Mouse (Mus musculus): ENCODE results near the gene 1810009A15Rik. TPM values are rescaled to one million over a fixed set of nuclear protein-coding genes. Genes with fewer than 3 reads are reported as not detected.

Gene 1810009A15Rik
- polyA plus RNA-seq (2014; fragmentation: Illumina TruSeq; extraction: RNeasy Lipid Tissue Mini Kit (QIAGEN cat#74804); ENCODE audit: low read depth, low replicate concordance): 12.0 TPM

DNA sequence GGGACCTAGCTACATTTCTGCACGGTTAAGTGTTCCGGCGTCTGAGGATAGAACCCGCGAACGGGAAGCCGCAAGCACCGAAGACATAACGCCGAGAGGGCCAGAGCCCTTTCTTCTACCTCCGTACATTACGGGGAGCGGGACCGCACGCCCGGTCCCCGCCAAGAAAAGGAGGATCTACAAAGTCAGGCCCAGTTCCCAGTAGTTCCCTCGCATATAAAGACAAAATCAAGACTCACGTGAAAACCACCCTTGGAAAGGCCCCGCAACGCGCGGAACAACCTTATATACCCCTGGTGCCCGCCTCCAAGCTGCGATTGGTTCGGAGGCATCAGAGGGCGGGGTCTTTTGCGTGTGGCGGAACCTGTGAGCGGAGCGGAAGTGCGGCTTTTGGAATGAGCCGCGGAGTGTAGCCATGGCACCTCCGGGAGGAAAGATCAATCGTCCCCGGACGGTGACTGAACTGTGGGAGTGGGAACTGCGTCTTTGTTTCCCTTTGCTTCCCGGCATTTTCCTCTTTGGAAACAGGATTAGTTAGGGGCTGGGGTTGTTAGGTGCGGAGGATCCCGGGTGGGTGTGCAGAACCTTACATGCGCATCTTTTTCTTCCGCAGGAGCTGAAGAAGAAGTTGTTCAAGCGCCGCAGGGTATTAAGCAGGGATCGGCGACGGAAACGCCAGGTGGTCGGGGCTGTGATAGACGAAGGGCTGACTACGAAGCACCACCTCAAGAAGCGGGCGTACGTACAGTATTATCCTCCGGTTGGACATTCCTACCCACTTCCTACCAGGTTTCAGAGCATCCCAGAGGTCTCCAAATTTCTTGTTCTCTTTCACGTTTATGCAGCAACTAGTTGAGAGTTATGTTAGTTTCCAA, at the start of gene 1810009A15Rik, which contains the start of gene Gm49416:
Gene 1810009A15Rik (plus strand): TSS at position 343 of the 875 bp plus-strand sequence.
Gene Gm49416 (plus strand): TSS at position 416 of the 875 bp plus-strand sequence.

DNA sequence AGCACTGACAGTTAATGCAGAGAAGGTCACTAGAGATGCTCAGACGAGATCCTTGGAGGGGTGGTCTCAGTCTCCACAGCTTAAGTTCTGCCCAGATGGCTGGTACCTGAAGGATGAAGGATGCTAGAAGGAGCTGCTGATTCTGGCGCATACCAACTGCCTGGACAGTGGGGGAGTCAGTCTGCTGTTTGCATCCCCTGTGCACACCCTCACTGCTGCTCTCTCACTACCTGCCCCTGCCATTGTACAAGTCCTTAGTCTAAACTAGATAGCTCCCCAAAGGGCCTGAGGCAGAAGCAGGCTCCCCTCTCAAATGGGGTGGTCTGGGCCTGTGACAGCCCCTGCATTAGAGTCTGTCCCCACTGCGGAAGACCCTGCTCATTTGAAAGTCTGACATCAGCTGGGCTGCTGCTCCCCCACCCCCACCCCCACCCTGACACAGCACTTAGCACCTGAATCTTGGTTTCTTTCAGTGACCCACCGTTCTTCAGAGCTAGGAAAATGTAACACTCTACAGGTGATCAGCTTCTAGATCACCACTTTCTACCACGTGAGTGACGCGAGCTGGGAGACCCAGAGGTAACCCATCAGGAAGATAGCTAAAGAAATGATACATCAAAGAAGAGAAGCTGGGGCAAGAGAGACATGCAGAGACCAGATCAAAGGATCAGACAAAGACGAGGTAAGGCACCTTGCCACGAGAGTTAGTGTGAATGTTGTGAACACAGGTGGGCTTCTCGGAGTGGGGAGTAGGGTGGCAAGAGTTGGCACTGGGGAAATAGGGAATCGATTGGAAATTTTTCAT, 49.3 kb upstream of the 1810009A15Rik start, which contains the start of gene Gng3:
Gene Gng3 (minus strand): TSS at position 92 of the 805 bp plus-strand sequence.

DNA sequence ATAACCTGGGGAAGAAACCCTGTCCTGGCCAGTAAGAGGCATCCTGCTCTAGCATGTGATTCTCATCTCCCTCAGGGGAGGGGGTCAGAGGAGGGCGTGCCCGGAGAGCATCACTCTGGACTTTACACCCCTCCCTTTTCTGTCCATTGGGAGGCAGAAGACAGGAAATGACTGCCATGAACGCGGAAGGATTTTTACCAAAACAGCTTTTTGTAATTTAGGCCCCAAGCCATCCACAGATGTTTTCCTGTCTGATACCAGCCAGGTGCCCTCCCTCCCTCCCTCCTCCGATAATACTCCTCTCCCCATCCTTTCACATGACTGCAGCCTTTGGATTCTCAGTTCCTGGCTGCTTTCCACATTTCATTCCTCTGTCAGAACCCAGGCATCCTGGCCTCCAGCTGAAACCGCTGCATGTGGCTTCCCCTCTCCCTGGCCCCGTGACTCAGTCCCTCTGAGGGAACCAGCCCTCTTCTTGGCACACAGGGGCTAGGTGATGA, 38.2 kb upstream of the 1810009A15Rik start, which contains the start of gene Lrrn4cl:
Gene Lrrn4cl (plus strand): TSS at position 367 of the 500 bp plus-strand sequence.

DNA sequence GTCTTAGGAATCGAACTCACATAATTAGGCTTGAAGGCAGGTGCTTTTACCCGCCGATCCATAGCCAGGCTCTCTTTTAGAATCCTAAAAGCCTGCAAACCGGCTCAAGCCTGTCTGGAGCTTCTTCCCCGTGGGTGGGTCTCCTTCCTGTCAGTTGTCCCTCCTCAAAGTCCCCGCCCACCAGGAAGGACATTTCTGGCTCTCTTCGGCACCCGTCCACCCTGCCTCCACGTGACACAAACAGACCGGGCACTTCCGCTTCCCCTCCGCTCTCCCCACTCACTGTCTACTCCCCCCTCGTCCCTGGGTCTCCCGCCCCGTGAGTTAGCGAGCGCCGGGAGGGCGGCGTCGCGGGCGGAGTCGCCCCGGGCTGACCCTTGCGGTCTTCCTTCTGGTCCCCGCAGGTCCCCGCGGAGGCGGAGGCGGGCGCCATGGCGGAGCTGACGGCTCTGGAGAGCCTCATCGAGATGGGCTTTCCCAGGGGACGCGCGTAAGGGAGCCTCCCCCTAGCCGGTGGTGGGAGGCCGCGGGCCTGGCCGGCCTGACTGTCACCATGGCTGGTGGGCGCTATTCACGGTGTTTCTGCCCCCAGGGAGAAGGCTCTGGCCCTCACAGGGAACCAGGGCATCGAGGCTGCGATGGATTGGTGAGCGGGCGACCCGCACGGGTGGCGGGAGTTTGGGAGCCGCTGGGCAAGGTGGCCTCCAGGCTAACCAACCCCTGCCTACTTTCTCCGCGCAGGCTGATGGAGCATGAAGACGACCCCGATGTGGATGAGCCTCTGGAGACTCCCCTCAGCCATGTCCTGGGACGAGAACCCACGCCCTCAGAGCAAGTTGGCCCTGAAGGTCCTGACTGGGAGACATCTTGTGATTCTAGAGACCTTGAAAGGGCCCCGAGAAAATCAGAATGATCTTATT, 17.1 kb upstream of the 1810009A15Rik start, which contains the start of gene Ubxn1:
Gene Ubxn1 (plus strand): TSS at position 230 of the 920 bp plus-strand sequence.

DNA sequence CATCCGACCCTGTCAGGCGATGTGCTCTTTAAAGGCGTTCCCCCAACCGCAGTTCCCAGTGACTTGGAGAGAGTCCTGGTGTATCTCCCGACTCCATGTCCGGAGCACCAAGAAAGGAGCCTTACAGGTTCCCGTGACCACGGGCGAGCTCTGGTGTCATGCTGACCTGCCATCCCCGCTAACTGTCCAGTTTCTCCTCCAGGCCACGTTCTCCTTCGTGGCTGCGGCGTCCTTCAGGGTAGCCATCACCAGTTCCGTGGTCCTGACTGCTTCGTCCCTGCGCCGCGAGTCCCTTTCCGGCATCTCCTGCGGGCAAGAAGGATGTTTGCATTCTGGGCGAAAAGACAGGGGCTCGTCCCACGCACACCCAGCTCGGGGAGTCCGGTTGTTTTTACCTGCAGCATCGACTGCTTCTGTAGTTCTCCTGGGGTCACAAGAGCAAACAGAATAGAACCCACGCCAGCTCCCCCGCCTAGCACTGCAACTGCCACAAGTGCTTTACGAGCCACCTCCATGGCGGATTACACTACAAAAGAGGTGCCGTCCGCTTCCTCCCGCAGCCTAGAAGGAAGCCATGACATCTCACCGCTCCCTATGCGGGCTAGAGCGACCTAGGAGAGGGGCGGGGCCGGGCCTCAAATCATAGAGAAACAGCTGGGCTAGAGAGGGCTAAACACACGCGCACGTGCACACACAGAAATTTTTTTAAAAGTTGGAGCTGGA, 8.2 kb upstream of the 1810009A15Rik start, which contains the start of gene Uqcc3:
Gene Uqcc3 (minus strand): TSS at position 613 of the 723 bp plus-strand sequence.

DNA sequence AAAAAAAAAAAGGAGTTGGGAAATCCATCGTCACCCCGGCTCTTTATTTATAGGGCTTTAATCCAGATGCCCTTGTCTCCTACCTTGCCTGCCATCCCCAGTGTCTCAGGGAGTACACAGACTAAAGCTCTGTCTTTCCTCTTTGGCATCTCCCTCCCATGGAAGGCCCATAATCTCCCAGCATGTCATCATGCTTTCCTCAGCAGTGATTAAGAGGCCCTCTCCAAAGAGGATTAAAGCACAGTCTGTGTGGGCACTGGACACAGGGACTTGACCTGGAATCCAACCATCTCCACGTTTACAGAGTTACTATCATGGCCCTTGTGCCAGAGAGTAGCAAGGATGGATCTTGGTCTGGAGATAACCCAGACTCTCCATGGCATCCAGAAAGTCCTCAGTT, 5.0 kb upstream of the 1810009A15Rik start, which contains the start of the genes Lbhd1 and Gm49403:
Gene Lbhd1 (plus strand): TSS at position 117 of the 400 bp plus-strand sequence.
Gene Gm49403 (plus strand): TSS at position 315 of the 400 bp plus-strand sequence.

DNA sequence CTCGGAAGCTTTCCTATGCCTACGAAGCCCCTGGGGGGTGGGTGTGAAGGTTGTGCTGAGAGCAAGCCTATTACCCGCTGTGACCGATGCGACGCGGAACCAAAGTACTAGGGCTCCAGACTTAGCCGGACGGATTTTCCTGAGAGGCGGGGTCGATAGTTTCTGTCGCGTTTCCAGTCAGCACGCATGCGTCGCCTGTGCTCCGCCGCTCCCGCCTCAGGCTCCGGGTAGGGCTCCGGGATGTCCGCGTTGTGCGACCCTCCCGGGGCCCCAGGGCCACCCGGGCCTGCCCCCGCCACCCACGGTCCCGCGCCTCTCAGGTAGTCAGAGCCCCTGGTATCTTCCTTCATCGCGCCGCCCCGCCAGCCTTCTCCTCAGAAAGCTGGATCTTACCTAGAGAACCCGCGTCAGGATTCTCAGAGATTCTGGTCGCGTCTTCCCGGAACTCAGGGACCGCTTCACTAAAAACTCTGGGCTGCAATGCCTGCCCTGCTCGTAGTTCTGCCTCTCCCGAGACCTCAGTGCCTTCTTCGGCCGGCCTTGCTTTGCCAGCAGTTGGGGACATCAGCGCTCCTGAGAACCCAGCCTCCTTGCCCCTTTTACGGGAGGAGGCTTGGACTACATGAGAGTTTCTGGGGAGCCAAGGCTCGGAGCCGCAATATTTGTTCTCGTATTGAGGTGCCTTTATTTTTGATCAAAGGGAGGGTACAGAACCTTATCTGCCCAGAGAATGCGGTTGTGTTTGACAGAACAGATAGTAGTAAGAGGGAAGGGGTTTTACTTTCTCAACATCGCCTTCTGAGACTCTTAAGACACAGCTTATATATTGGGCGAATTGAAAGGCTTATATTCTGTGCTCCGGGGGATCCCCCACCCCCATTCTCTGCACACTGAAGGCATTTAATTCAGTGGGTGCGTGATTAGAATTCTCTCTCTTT, 4.4 kb downstream of the 1810009A15Rik start, which contains the start of gene Ints5:
Gene Ints5 (plus strand): TSS at position 177 of the 938 bp plus-strand sequence.

DNA sequence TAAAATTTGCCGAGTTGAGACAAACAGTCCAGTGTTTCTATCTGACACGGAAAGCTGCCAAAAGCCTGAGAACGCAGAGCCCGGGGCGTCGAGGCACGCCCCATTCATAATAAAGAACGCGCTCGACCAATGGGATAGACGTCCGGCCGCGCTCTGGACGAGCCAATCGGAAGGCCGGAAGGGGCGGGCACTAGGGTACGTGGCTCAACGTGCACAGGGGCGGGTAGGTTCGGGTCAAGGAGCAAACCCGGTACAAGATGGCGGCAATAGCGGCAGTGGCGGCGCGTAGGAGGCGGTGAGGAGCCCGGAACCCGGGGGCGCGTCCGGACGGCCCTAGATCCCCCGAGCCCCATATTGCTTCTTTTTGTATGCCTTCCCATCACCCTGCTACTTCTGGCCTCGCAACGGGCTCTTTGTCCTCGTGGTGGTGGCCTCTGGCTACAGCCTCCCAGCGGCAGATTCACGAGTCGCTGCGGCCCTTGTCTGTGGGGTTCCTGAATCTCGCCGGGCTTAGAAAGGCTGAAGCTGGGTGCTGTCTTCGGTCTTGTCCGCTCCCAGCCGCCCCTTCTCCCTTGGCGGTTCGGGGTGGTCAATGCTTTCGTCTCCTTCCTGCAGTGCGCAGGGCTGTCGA, 9.3 kb downstream of the 1810009A15Rik start, which contains the start of gene Ganab:
Gene Ganab (plus strand): TSS at position 207 of the 631 bp plus-strand sequence.

DNA sequence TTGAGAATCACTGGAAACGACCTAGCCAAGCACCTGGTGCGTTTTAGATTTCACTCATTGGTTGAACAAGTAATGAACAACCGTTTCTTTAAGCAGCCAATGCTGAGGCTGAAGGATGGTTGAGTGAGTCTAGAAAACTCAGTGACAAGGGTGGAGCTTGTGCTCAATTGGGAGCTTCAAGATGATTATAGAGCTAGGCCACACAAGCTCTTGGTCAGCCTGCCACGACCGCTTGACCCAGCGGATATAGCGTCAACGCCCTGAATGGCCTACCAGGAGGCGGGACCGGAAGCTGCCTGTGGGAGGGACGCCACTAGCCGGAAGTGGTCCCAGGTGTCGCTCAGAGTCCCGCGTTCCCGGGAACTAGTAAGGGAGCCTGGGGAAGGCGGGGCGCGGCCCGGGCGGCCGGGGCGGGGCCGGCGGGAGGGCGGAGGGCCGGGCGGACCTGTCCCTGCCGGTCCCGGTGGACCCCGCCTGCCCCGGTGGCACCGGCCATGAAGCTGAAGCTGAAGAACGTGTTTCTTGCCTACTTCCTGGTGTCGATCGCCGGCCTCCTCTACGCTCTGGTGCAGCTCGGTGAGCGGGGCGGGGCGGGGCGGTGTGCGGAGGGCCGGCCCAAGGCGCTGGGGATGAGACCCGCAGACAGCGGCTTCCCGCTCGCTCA, 31.6 kb downstream of the 1810009A15Rik start, which contains the start of gene B3gat3:
Gene B3gat3 (plus strand): TSS at position 302 of the 664 bp plus-strand sequence.

DNA sequence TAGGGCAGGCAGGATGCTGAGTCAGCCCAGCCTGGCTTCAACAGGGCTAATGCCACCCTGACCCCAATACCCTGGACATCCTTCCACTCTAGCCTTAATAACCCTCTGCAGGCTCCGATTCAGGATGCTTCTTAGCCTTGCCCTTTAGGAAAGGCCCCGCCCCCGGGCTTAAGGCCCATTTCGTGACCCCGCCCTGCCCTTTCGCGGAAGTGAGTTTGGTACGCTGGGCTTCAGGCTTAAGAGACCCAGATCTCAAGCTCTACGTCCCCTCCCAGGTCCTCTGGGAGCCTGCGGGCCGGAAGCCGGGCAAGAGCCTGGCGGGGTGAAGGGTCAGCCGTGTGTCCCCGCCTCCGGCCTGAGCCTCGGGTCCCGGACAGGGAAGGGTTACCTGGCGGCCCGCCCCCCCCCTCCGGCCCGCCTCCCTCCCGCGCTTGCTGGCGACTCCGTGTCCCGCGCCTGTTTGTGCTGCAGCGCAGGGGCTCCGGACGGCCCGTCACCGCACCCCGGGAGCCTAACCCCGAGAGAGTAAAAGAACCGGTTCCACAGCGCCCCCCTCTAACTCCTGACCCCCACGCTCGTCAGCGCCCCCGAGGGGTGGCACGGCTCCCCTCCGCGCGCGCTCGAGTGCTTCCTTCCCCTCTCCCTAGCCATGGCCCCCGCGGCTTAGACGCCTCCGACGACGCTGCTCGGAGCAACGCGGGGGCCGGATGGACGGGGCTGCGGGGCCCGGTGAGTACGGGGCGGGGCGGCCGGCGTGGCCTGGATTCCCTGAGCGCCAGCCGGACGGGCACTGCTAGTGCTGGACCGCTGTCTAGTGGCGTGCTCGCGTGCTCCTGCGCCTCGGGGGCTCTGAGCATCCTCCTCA, 40.8 kb downstream of the 1810009A15Rik start, which contains the start of the genes Rom1 and Eml3:
Gene Rom1 (minus strand): TSS at position 133 of the 865 bp plus-strand sequence.
Gene Eml3 (plus strand): TSS at position 329 of the 865 bp plus-strand sequence.

Other genes starting within 250 kb of the 1810009A15Rik start
- 0.79 TPM for gene Chrm1, start 225.1 kb upstream of the 1810009A15Rik start, polyA plus RNA-seq (2014; fragmentation: Illumina TruSeq; extraction: RNeasy Lipid Tissue Mini Kit (QIAGEN cat#74804); ENCODE audit: low read depth, low replicate concordance)
- gene Slc3a2, start 165.5 kb upstream of the 1810009A15Rik start, polyA plus RNA-seq (2014; fragmentation: Illumina TruSeq; extraction: RNeasy Lipid Tissue Mini Kit (QIAGEN cat#74804); ENCODE audit: low read depth, low replicate concordance): 38.6 TPM
- gene Wdr74, start 153.0 kb upstream of the 1810009A15Rik start, polyA plus RNA-seq (2014; fragmentation: Illumina TruSeq; extraction: RNeasy Lipid Tissue Mini Kit (QIAGEN cat#74804); ENCODE audit: low read depth, low replicate concordance): 12.7 TPM
- not detected for gene 1700092M07Rik, start 148.1 kb upstream of the 1810009A15Rik start, polyA plus RNA-seq (2014; fragmentation: Illumina TruSeq; extraction: RNeasy Lipid Tissue Mini Kit (QIAGEN cat#74804); ENCODE audit: low read depth, low replicate concordance)
- 112 TPM for gene Stx5a, start 147.4 kb upstream of the 1810009A15Rik start, polyA plus RNA-seq (2014; fragmentation: Illumina TruSeq; extraction: RNeasy Lipid Tissue Mini Kit (QIAGEN cat#74804); ENCODE audit: low read depth, low replicate concordance)
- gene Nxf1, start 131.8 kb upstream of the 1810009A15Rik start, polyA plus RNA-seq (2014; fragmentation: Illumina TruSeq; extraction: RNeasy Lipid Tissue Mini Kit (QIAGEN cat#74804); ENCODE audit: low read depth, low replicate concordance): 92.5 TPM
- gene Tmem223, start 117.9 kb upstream of the 1810009A15Rik start, polyA plus RNA-seq (2014; fragmentation: Illumina TruSeq; extraction: RNeasy Lipid Tissue Mini Kit (QIAGEN cat#74804); ENCODE audit: low read depth, low replicate concordance): 17.2 TPM
- 30.6 TPM for gene Tmem179b, start 114.4 kb upstream of the 1810009A15Rik start, polyA plus RNA-seq (2014; fragmentation: Illumina TruSeq; extraction: RNeasy Lipid Tissue Mini Kit (QIAGEN cat#74804); ENCODE audit: low read depth, low replicate concordance)
- not detected for gene Taf6l, start 102.4 kb upstream of the 1810009A15Rik start, polyA plus RNA-seq (2014; fragmentation: Illumina TruSeq; extraction: RNeasy Lipid Tissue Mini Kit (QIAGEN cat#74804); ENCODE audit: low read depth, low replicate concordance)
- gene Polr2g, start 90.3 kb upstream of the 1810009A15Rik start, polyA plus RNA-seq (2014; fragmentation: Illumina TruSeq; extraction: RNeasy Lipid Tissue Mini Kit (QIAGEN cat#74804); ENCODE audit: low read depth, low replicate concordance): 35.0 TPM
- gene Zbtb3, start 86.3 kb upstream of the 1810009A15Rik start, polyA plus RNA-seq (2014; fragmentation: Illumina TruSeq; extraction: RNeasy Lipid Tissue Mini Kit (QIAGEN cat#74804); ENCODE audit: low read depth, low replicate concordance): not detected
- gene Ttc9c, start 69.5 kb upstream of the 1810009A15Rik start, polyA plus RNA-seq (2014; fragmentation: Illumina TruSeq; extraction: RNeasy Lipid Tissue Mini Kit (QIAGEN cat#74804); ENCODE audit: low read depth, low replicate concordance): 112 TPM
- gene Hnrnpul2, start 68.8 kb upstream of the 1810009A15Rik start, polyA plus RNA-seq (2014; fragmentation: Illumina TruSeq; extraction: RNeasy Lipid Tissue Mini Kit (QIAGEN cat#74804); ENCODE audit: low read depth, low replicate concordance): 195 TPM
- not detected for gene AC129217.1, start 59.1 kb upstream of the 1810009A15Rik start, polyA plus RNA-seq (2014; fragmentation: Illumina TruSeq; extraction: RNeasy Lipid Tissue Mini Kit (QIAGEN cat#74804); ENCODE audit: low read depth, low replicate concordance)
- gene Bscl2, start 51.4 kb upstream of the 1810009A15Rik start, polyA plus RNA-seq (2014; fragmentation: Illumina TruSeq; extraction: RNeasy Lipid Tissue Mini Kit (QIAGEN cat#74804); ENCODE audit: low read depth, low replicate concordance): 8.5 TPM
- gene Gng3, start 49.7 kb upstream of the 1810009A15Rik start, polyA plus RNA-seq (2014; fragmentation: Illumina TruSeq; extraction: RNeasy Lipid Tissue Mini Kit (QIAGEN cat#74804); ENCODE audit: low read depth, low replicate concordance): 0.69 TPM
- gene Lrrn4cl, start 38.1 kb upstream of the 1810009A15Rik start, polyA plus RNA-seq (2014; fragmentation: Illumina TruSeq; extraction: RNeasy Lipid Tissue Mini Kit (QIAGEN cat#74804); ENCODE audit: low read depth, low replicate concordance): 3.7 TPM
- 17.3 TPM for gene Ubxn1, start 17.4 kb upstream of the 1810009A15Rik start, polyA plus RNA-seq (2014; fragmentation: Illumina TruSeq; extraction: RNeasy Lipid Tissue Mini Kit (QIAGEN cat#74804); ENCODE audit: low read depth, low replicate concordance)
- 2.2 TPM for gene Uqcc3, start 7.9 kb upstream of the 1810009A15Rik start, polyA plus RNA-seq (2014; fragmentation: Illumina TruSeq; extraction: RNeasy Lipid Tissue Mini Kit (QIAGEN cat#74804); ENCODE audit: low read depth, low replicate concordance)
- gene Lbhd1, start 5.1 kb upstream of the 1810009A15Rik start, polyA plus RNA-seq (2014; fragmentation: Illumina TruSeq; extraction: RNeasy Lipid Tissue Mini Kit (QIAGEN cat#74804); ENCODE audit: low read depth, low replicate concordance): 37.9 TPM
- gene Gm49403, start 4.9 kb upstream of the 1810009A15Rik start, polyA plus RNA-seq (2014; fragmentation: Illumina TruSeq; extraction: RNeasy Lipid Tissue Mini Kit (QIAGEN cat#74804); ENCODE audit: low read depth, low replicate concordance): not detected
- not detected for gene Gm49416, start 73 bp downstream of the 1810009A15Rik start, polyA plus RNA-seq (2014; fragmentation: Illumina TruSeq; extraction: RNeasy Lipid Tissue Mini Kit (QIAGEN cat#74804); ENCODE audit: low read depth, low replicate concordance)
- 0.44 TPM for gene Ints5, start 4.2 kb downstream of the 1810009A15Rik start, polyA plus RNA-seq (2014; fragmentation: Illumina TruSeq; extraction: RNeasy Lipid Tissue Mini Kit (QIAGEN cat#74804); ENCODE audit: low read depth, low replicate concordance)
- gene Ganab, start 9.2 kb downstream of the 1810009A15Rik start, polyA plus RNA-seq (2014; fragmentation: Illumina TruSeq; extraction: RNeasy Lipid Tissue Mini Kit (QIAGEN cat#74804); ENCODE audit: low read depth, low replicate concordance): 76.6 TPM
- 28.4 TPM for gene B3gat3, start 31.5 kb downstream of the 1810009A15Rik start, polyA plus RNA-seq (2014; fragmentation: Illumina TruSeq; extraction: RNeasy Lipid Tissue Mini Kit (QIAGEN cat#74804); ENCODE audit: low read depth, low replicate concordance)
- gene Rom1, start 40.5 kb downstream of the 1810009A15Rik start, polyA plus RNA-seq (2014; fragmentation: Illumina TruSeq; extraction: RNeasy Lipid Tissue Mini Kit (QIAGEN cat#74804); ENCODE audit: low read depth, low replicate concordance): not detected
- gene Eml3, start 40.7 kb downstream of the 1810009A15Rik start, polyA plus RNA-seq (2014; fragmentation: Illumina TruSeq; extraction: RNeasy Lipid Tissue Mini Kit (QIAGEN cat#74804); ENCODE audit: low read depth, low replicate concordance): 5.4 TPM
- gene Mta2, start 53.0 kb downstream of the 1810009A15Rik start, polyA plus RNA-seq (2014; fragmentation: Illumina TruSeq; extraction: RNeasy Lipid Tissue Mini Kit (QIAGEN cat#74804); ENCODE audit: low read depth, low replicate concordance): 73.4 TPM
- 2.4 TPM for gene Tut1, start 65.0 kb downstream of the 1810009A15Rik start, polyA plus RNA-seq (2014; fragmentation: Illumina TruSeq; extraction: RNeasy Lipid Tissue Mini Kit (QIAGEN cat#74804); ENCODE audit: low read depth, low replicate concordance)
- gene Eef1g, start 78.2 kb downstream of the 1810009A15Rik start, polyA plus RNA-seq (2014; fragmentation: Illumina TruSeq; extraction: RNeasy Lipid Tissue Mini Kit (QIAGEN cat#74804); ENCODE audit: low read depth, low replicate concordance): 81.4 TPM
- gene Ahnak, start 100.4 kb downstream of the 1810009A15Rik start, polyA plus RNA-seq (2014; fragmentation: Illumina TruSeq; extraction: RNeasy Lipid Tissue Mini Kit (QIAGEN cat#74804); ENCODE audit: low read depth, low replicate concordance): 158 TPM
- gene Scgb1a1, start 199.1 kb downstream of the 1810009A15Rik start, polyA plus RNA-seq (2014; fragmentation: Illumina TruSeq; extraction: RNeasy Lipid Tissue Mini Kit (QIAGEN cat#74804); ENCODE audit: low read depth, low replicate concordance): not detected
- 3.9 TPM for gene Asrgl1, start 246.8 kb downstream of the 1810009A15Rik start, polyA plus RNA-seq (2014; fragmentation: Illumina TruSeq; extraction: RNeasy Lipid Tissue Mini Kit (QIAGEN cat#74804); ENCODE audit: low read depth, low replicate concordance)

Measured in sigmoid colon, adult 10 weeks (tissue).